Mouse (Mus musculus) hindbrain, embryonic 16.5 days (tissue): ENCODE results near the gene Osbpl3. TPM values are rescaled to one million over a fixed set of nuclear protein-coding genes. Genes with fewer than 3 reads are reported as not detected.

Experiments used
- ATAC-seq: fragments of 200-750 bp; cut with Nextera tagmentation; 2 replicates; pipeline ENCODE4 v1.8.0; 2017; ENCODE audit warnings: moderate TSS enrichment, moderate library complexity
- H3K27ac ChIP-seq: fragments of 300-500 bp; sonication (generic); 2 replicates; pipeline ENCODE4 v1.5.1; 2014; ENCODE audit warnings: low read depth, mild to moderate bottlenecking, control low read depth, low read length, moderate library complexity
- H3K27me3 ChIP-seq: fragments of 300-500 bp; sonication (generic); replicated peaks from 2 replicates; pipeline ENCODE4 v1.6.1; 2014; ENCODE audit warnings: low read length; ENCODE audit not compliant: control insufficient read depth, insufficient read depth
- H3K36me3 ChIP-seq: fragments of 300-500 bp; sonication (generic); 2 replicates; pipeline ENCODE4 v1.6.1; 2014; ENCODE audit warnings: mild to moderate bottlenecking, low read length, moderate library complexity, mixed read lengths; ENCODE audit not compliant: control insufficient read depth, insufficient read depth
- H3K4me1 ChIP-seq: fragments of 300-500 bp; sonication (generic); 2 replicates; pipeline ENCODE4 v1.6.1; 2014; ENCODE audit warnings: low read depth, low read length; ENCODE audit not compliant: control insufficient read depth, insufficient read depth
- H3K4me2 ChIP-seq: fragments of 300-500 bp; sonication (generic); 2 replicates; pipeline ENCODE4 v1.6.1; 2014; ENCODE audit warnings: mild to moderate bottlenecking, low read length, control low read depth, moderate library complexity
- H3K4me3 ChIP-seq: fragments of 300-500 bp; sonication (generic); 2 replicates; pipeline ENCODE4 v1.5.1; 2014; ENCODE audit warnings: mild to moderate bottlenecking, low read length, control low read depth, moderate library complexity
- H3K9ac ChIP-seq: fragments of 300-500 bp; sonication (generic); 2 replicates; pipeline ENCODE4 v1.6.1; 2014; ENCODE audit warnings: low read depth, mild to moderate bottlenecking, control low read depth, low read length, moderate library complexity
- H3K9me3 ChIP-seq: fragments of 300-500 bp; sonication (generic); 2 replicates; pipeline ENCODE4 v1.6.1; 2014; ENCODE audit warnings: mild to moderate bottlenecking, low read length, moderate library complexity; ENCODE audit not compliant: control insufficient read depth
- WGBS: fragments of 180-500 bp; shearing (Covaris S2); extraction: QIAGEN DNeasy Blood & Tissue Kit; methylation state at CpG from one replicate; pipeline ENCODE4 v1.1.7; 2014; 5-methylcytosine and 5-hydroxymethylcytosine counted together
- polyA plus RNA-seq: library from polyadenylated mRNA; unstranded; fragments of >200 nt; fragmentation: Nextera tagmentation; extraction: Ambion mirVana; gene quantifications from 2 replicates; pipeline ENCODE4 v1.2.1, GENCODE M21; 2015

Osbpl3 gene
- polyA plus RNA-seq, 1 experiment from 2014 or later: 4.5 TPM

- H3K4me1 ChIP-seq: no peaks in the 10 kb centered on the region; the same call in 1 of the 2 replicates
- H3K4me3 ChIP-seq: no peak overlapping the region
- no peaks in the 10 kb centered on the region for H3K27me3 ChIP-seq
- 84% methylated on average over 4 of the region's 7 CpGs for WGBS
- H3K36me3 ChIP-seq: no peaks in the 10 kb centered on the region
- no peak overlapping the region for H3K9ac ChIP-seq
- no peak for ATAC-seq
- H3K9me3 ChIP-seq: no peaks in the 10 kb centered on the region
- H3K4me2 ChIP-seq: no peak overlapping the region
- no peak overlapping the region for H3K27ac ChIP-seq
These were observed 56.4 kb downstream of the Osbpl3 start for GRCm38 (mm10) chr6:50399427-50400195.

- Histone ChIP-seq H3K9ac (no peak overlapping the region), H3K4me2 (no peak overlapping the region), H3K27ac (no peak overlapping the region), H3K4me1 (no peaks in the 10 kb centered on the region; the same call in 1 of the 2 replicates), H3K9me3 (no peaks in the 10 kb centered on the region), H3K4me3 (no peak overlapping the region), H3K36me3 (no peaks in the 10 kb centered on the region), H3K27me3 (no peaks in the 10 kb centered on the region)
- WGBS: 91% methylated on average over 6 of the region's 6 CpGs
- no peak for ATAC-seq
These were observed 57.7 kb downstream of the Osbpl3 start for GRCm38 (mm10) chr6:50398324-50398723.

- no peak overlapping the region for H3K9ac ChIP-seq
- 64% methylated on average over 5 of the region's 5 CpGs for WGBS
- no peaks in the 10 kb centered on the region for H3K9me3 ChIP-seq
- H3K27ac ChIP-seq: no peak overlapping the region
- no peaks in the 10 kb centered on the region for H3K27me3 ChIP-seq
- no peak overlapping the region for H3K4me2 ChIP-seq
- no peaks in the 10 kb centered on the region; the same call in 1 of the 2 replicates for H3K4me1 ChIP-seq
- H3K4me3 ChIP-seq: no peak overlapping the region
- H3K36me3 ChIP-seq: no peaks in the 10 kb centered on the region
- ATAC-seq: no peak
These were observed 58.9 kb downstream of the Osbpl3 start for GRCm38 (mm10) chr6:50397116-50397515.

GRCm38 (mm10) chr6:50395641-50396312 is 60.2 kb downstream of the Osbpl3 start:
- WGBS: 62% methylated on average over 7 of the region's 7 CpGs
- Histone ChIP-seq H3K36me3 (no peaks in the 10 kb centered on the region), H3K9me3 (no peaks in the 10 kb centered on the region), H3K27ac (no peak overlapping the region), H3K27me3 (no peaks in the 10 kb centered on the region), H3K9ac (no peak overlapping the region), H3K4me2 (no peak overlapping the region), H3K4me3 (no peak overlapping the region), H3K4me1 (no peaks in the 10 kb centered on the region; the same call in 1 of the 2 replicates)
- ATAC-seq: 0 out of 2 replicates have a peak, but pooled peaks have one; percentile 48

- Histone ChIP-seq H3K4me1 (no peaks in the 10 kb centered on the region; the same call in 1 of the 2 replicates), H3K4me2 (no peak overlapping the region), H3K9ac (no peak overlapping the region), H3K27me3 (no peaks in the 10 kb centered on the region), H3K9me3 (no peaks in the 10 kb centered on the region), H3K27ac (no peak overlapping the region), H3K36me3 (no peaks in the 10 kb centered on the region), H3K4me3 (no peak overlapping the region)
- no peak for ATAC-seq
- 87% methylated on average over 3 of the region's 3 CpGs for WGBS
These were observed 61.6 kb downstream of the Osbpl3 start for GRCm38 (mm10) chr6:50394432-50394831.

- H3K4me3 ChIP-seq: no peak overlapping the region
- H3K4me2 ChIP-seq: no peak overlapping the region
- H3K27ac ChIP-seq: no peak overlapping the region
- no peaks in the 10 kb centered on the region for H3K36me3 ChIP-seq
- no peak overlapping the region for H3K9ac ChIP-seq
- no peaks in the 10 kb centered on the region for H3K9me3 ChIP-seq
- WGBS: 91% methylated on average over 8 of the region's 8 CpGs
- no peaks in the 10 kb centered on the region for H3K27me3 ChIP-seq
- ATAC-seq: no peak
- H3K4me1 ChIP-seq: no peaks in the 10 kb centered on the region; the same call in 1 of the 2 replicates
These were observed 62.0 kb downstream of the Osbpl3 start for GRCm38 (mm10) chr6:50393960-50394359.

- H3K9ac ChIP-seq: no peak overlapping the region
- H3K4me3 ChIP-seq: no peak overlapping the region
- H3K27ac ChIP-seq: no peak overlapping the region
- no peaks in the 10 kb centered on the region for H3K9me3 ChIP-seq
- no peaks in the 10 kb centered on the region for H3K27me3 ChIP-seq
- WGBS: 84% methylated on average over 3 of the region's 3 CpGs
- H3K36me3 ChIP-seq: no peaks in the 10 kb centered on the region
- no peak overlapping the region for H3K4me2 ChIP-seq
- ATAC-seq: no peak
- H3K4me1 ChIP-seq: no peaks in the 10 kb centered on the region; the same call in 1 of the 2 replicates
These were observed 64.0 kb downstream of the Osbpl3 start for GRCm38 (mm10) chr6:50391951-50392350.

GRCm38 (mm10) chr6:50390313-50390712 is 65.7 kb downstream of the Osbpl3 start:
- no peak for ATAC-seq
- H3K9ac ChIP-seq: no peak overlapping the region
- H3K4me3 ChIP-seq: no peak overlapping the region
- H3K27me3 ChIP-seq: no peaks in the 10 kb centered on the region
- H3K36me3 ChIP-seq: no peaks in the 10 kb centered on the region
- WGBS: 85% methylated on average over 5 of the region's 5 CpGs
- H3K9me3 ChIP-seq: no peaks in the 10 kb centered on the region
- no peak overlapping the region for H3K27ac ChIP-seq
- H3K4me1 ChIP-seq: no peaks in the 10 kb centered on the region
- H3K4me2 ChIP-seq: no peak overlapping the region

- Histone ChIP-seq H3K4me2 (no peak overlapping the region), H3K36me3 (no peaks in the 10 kb centered on the region), H3K9ac (no peak overlapping the region), H3K27ac (no peak overlapping the region), H3K4me3 (no peak overlapping the region), H3K9me3 (no peaks in the 10 kb centered on the region), H3K4me1 (no peaks in the 10 kb centered on the region), H3K27me3 (no peaks in the 10 kb centered on the region)
- 78% methylated on average over 5 of the region's 5 CpGs for WGBS
- no peak for ATAC-seq
These were observed 68.4 kb downstream of the Osbpl3 start for GRCm38 (mm10) chr6:50387629-50388028.
